Mouse (Mus musculus) testis, adult 2 months (tissue): ENCODE measurements around the gene Pik3c2g.
"Not testable (repeated sequence)": the region's sequence is repeated elsewhere in the genome, so short reads cannot be mapped to it uniquely, and the experiment has no call there.

Source experiments
- CTCF ChIP-seq: fragments of 200-500 bp; IDR thresholded peaks from 2 replicates; pipeline ENCODE4 v1.5.1; 2012; ENCODE audit warnings: low read depth, mild to moderate bottlenecking, inconsistent platforms, low read length, moderate library complexity; ENCODE audit not compliant: control insufficient read depth, insufficient read depth, insufficient replicate concordance
- POLR2A ChIP-seq: fragments of 200-500 bp; IDR thresholded peaks from 2 replicates; pipeline ENCODE4 v1.6.1; 2012; ENCODE audit warnings: low read depth, mild to moderate bottlenecking, inconsistent platforms, low read length, moderate library complexity; ENCODE audit not compliant: control insufficient read depth

DNA sequence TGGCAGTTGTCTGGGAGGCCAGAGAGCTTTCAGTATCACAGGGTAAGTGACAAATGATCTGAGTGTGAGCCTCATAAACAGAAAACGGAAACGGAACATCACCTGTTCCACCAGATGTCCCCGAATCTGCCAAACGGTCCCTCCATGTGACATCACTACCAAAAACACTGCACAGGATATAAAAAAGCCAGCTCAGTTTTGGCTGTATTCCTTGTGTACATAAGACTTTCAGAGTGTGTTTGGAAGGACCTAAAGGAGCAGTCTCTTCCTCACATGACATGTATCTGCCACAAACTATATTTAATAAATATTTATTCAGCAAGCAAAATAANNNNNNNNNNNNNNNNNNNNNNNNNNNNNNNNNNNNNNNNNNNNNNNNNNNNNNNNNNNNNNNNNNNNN, 350.6 kb downstream of the Pik3c2g start:
- not testable (repeated sequence) for TF ChIP-seq CTCF, POLR2A
